Mouse (Mus musculus) mouse embryonic stem cell (cell line): ENCODE results near the gene Traf1.

Source experiments
- in situ Hi-C, 2 experiments: fragments of 300-500 bp; cut with MboI; formaldehyde crosslinking; loops; 1 replicate in 1 of 2; 3 replicates in 1 of 2; pipeline ENCODE4 v1.14.3; 2019 to 2020; ENCODE audit warnings: low sequenced_read_pairs in 2 of 2, low pct_unique_long_range_greater_than_20kb in 1 of 2, mixed read lengths in 1 of 2; ENCODE audit not compliant: unreplicated experiment in 1 of 2

Gene Traf1

GRCm38 (mm10) chr2:34971080-34971888, 9.7 kb upstream of the Traf1 start:
- in situ Hi-C loops: no loop called here

DNA sequence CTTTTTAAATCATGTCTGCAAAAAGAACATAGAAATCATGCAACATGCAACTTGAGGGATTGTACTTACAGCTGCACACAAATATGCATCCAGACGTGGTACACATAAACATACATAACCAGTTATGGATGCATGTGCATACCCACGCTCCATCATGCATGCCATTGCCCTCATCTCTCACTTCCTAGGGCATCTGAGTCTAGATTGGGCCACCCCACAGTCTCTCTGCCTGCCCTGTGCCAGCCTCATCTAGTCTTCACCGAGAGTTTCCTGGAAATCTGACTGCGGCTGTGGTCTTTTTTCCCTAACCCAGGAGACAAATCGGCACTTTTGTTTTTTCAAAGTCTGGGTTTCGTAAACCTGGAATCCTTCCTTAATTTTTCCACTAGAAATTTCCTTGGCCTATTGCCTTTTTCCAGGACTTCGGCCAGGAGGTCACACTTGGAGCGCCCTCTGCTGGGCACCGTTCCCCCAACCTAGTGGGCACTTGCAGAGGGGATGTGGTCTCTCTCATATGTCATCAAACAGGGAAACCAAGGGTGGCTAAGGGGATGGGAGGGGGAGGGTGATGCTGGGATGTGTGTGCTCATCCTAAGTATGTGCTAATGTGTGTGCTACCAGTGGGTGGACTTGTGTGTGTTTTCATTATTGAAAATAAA, 8.6 kb upstream of the Traf1 start:
- in situ Hi-C loops: no loop called here

GRCm38 (mm10) chr2:34969166-34969565, 7.6 kb upstream of the Traf1 start:
- in situ Hi-C loops: loop anchor here (10.0 kb wide), 1 partner anchor 54 kb away; the partner anchor contains the start of gene Phf19 (in 2 of the 2)

GRCm38 (mm10) chr2:34966243-34966934, 4.8 kb upstream of the Traf1 start:
- in situ Hi-C loops: loop anchor here (10.0 kb wide), 1 partner anchor 52 kb away; the partner anchor contains the start of gene Phf19 (in 2 of the 2)

- in situ Hi-C loops: loop anchor here (10.0 kb wide), 1 partner anchor 51 kb away; the partner anchor contains the start of gene Phf19 (in 2 of the 2)
Observed at GRCm38 (mm10) chr2:34965806-34966205, 4.2 kb upstream of the Traf1 start.

DNA sequence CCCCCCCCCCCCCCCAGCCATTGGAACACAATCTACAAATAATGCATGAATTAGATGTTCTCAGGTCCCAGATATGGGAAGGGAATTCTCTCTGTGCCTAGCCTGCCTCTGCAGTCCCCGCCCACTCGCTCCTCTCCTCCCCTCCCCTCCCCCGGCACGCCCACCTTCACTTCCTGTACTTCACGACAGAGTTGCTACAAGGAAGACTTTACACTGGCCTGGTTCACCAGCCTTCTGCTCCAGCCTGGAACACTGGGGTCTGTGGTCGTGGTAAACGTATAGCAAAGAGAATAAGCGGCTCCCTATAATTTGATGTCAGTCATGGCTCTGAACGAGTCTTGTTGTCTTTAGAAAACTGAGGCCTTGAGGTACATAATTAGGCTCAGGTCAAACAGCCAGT, 3.7 kb upstream of the Traf1 start:
- in situ Hi-C loops: loop anchor here (10.0 kb wide), 1 partner anchor 50 kb away; the partner anchor contains the start of gene Phf19 (in 2 of the 2)

DNA sequence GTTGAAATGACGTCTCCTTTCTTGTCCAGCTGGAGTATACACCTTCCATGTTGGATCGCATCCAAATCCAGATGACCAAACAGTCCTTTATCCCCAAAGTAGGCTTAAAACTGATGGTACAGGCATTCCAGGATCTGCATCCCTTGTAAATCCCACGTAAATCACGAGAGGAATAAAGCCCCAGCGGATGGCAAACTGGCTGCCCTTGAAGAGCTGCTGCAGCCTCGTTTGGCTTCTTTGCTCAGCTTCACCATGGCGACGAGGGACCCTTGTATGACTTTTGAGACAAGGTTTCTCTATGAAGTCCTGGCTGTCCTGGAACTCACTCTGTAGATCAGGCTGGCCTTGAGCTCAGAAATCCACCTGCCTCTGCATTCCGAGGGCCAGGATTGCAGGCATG, 3.1 kb upstream of the Traf1 start:
- in situ Hi-C loops: loop anchor here (10.0 kb wide), 1 partner anchor 50 kb away; the partner anchor contains the start of gene Phf19 (in 2 of the 2)

DNA sequence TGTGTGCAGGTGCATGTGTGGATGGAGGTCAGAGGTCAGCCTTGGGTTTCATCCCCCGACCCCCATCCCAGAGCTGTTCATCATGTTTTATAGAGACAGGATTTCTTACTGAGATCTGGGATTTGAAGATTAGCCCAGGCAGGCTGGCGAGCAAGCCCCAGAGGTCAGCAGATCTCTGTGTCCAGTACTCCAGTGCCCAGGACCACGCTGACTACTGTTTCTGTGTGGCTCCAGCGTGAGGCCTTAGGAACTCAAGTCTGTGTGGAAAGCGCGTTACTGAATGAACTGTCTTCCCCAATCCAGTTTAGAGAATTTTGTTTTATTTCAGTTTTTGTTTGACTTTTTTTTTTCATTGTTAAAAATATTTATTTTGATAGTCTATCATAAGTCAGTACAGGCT, 2.7 kb upstream of the Traf1 start:
- in situ Hi-C loops: loop anchor here (10.0 kb wide), 1 partner anchor 49 kb away; the partner anchor contains the start of gene Phf19 (in 2 of the 2)

DNA sequence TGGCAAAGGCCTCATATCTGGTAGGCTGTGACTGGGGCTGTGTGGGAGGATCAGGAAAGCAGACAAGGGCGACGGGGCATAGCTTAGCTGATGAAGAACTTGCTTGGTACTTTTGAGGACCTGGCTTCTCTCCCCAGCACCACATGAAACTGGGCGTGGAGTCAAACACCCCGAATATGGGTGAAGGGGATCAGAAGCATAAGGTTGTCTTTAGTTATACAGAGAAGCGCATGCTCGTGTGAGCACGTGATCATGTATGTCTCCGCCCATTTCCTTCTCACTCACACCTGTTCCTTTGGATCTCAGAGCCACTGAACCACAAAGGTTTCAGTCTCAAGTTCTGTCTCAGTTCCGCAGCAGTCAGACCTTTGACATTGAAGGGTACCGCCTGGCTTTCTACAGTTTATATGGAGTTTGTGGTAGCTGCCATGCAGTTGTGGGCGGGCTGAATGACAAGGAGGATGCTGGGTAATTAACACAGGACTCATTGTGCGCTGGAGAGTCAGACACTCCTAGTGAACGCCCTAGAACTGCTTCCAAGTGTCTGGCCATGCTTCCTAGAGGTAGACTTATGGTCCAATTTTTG, 1.9 kb upstream of the Traf1 start:
- in situ Hi-C loops: loop anchor here (10.0 kb wide), 1 partner anchor 49 kb away; the partner anchor contains the start of gene Phf19 (in 2 of the 2)

GRCm38 (mm10) chr2:34962893-34963292, 1.3 kb upstream of the Traf1 start:
- in situ Hi-C loops: loop anchor here (10.0 kb wide), 1 partner anchor 48 kb away; the partner anchor contains the start of gene Phf19 (in 2 of the 2)

GRCm38 (mm10) chr2:34962211-34962610, 639 bp upstream of the Traf1 start:
- in situ Hi-C loops: loop anchor here (10.0 kb wide), 1 partner anchor 47 kb away; the partner anchor contains the start of gene Phf19 (in 2 of the 2)

DNA sequence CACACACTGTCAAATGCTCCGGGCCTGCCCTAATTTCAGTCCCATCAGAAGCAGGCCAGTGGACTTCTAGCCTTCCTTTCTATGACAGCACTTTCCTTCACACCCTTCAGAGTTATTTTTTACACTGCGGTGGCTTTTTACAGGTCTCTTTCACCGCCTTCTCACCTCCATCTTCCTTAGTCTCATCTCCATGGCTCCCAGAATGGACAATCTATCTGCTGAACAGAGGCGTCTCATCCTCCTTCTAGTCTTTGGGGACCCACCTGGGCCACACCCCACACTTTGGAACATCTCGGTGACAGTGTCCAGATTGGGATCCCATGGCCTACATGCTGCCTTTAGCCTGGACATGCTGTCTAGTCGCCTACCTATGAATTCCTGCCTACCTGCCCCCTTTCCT, 606 bp downstream of the Traf1 start:
- in situ Hi-C loops: loop anchor here (10.0 kb wide), 1 partner anchor 46 kb away; the partner anchor contains the start of gene Phf19 (in 2 of the 2)

DNA sequence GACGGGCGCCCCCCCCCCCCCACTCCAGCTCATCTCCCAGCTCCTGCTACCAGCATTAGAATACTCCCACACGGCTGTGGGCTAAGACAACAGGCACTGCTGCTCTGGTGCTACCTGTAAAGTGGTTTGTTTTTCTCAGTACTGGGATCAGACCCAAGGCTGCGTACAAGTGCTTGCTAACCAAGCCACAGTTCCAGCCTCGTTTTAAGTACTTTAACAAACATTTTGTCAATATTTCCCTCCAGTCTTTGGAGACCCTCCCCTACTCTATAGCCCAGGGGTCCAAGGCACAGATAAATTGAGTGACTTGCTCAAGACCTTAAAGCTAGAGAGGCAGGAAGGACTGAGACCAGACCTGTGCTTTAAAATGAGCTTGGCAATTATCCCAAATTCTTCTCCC, 1.1 kb downstream of the Traf1 start:
- in situ Hi-C loops: loop anchor here (10.0 kb wide), 1 partner anchor 46 kb away; the partner anchor contains the start of gene Phf19 (in 2 of the 2)

GRCm38 (mm10) chr2:34958582-34958981, 3.0 kb downstream of the Traf1 start:
- in situ Hi-C loops: no loop called here

DNA sequence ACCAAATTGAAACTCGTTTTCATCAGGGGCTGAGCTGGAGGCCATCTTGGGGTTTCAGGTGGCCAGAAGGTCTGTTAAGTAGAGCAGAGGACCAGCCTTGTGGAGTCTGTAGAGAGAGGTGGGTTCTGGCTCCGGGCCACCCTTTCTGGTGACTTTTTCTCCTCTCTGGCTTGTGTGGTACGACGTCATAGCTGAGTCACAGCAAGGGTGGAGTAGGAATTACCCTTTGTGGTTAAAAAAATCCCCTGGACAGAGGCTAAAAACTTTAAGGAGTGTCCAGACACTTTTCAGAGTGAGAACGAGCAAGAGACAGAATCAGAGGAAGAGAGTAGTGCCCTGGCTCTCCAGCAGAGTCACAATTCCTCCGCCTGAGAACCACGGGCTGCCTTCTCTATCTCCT, 3.5 kb downstream of the Traf1 start:
- in situ Hi-C loops: no loop called here

DNA sequence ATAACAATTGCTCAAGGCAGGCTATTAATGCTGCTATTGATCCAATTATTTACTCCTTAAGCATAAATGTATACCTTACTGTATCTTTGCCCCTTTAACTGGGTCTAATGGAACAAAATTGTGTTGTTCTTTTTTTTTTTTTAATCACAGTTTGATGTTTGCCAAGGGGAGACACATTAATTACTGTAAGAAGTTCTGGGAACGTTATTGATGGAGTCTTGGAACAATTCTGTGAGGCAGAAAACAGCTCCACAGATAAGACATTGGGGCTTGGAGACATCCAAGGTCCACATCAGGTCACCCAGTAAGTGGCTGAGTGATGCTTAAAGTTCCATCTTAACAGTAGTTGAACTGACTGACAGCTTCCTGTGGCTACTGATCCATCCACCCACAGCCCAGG, 4.2 kb downstream of the Traf1 start:
- in situ Hi-C loops: no loop called here

GRCm38 (mm10) chr2:34956941-34957340, 4.6 kb downstream of the Traf1 start:
- in situ Hi-C loops: no loop called here

- in situ Hi-C loops: no loop called here
Observed at GRCm38 (mm10) chr2:34954344-34954743, 7.2 kb downstream of the Traf1 start.
